Mouse (Mus musculus) embryonic facial prominence, embryonic 14.5 days (tissue): ENCODE measurements around the gene Kat6b. TPM values are rescaled to one million over a fixed set of nuclear protein-coding genes. Genes with fewer than 3 reads are reported as not detected.
A peak's percentile ranks its signal among the peaks of the same experiment; 100 is the strongest.

Source experiments
- ATAC-seq: fragments of 200-750 bp; cut with Nextera tagmentation; 2 replicates; pipeline ENCODE4 v1.8.0; 2017; ENCODE audit warnings: low read depth, moderate number of reproducible peaks, moderate TSS enrichment
- DNase-seq: peaks from one replicate; pipeline ENCODE4 v3.0.0-alpha.2; 2015; ENCODE audit warnings: low spot score
- H3K27ac ChIP-seq: fragments of 300-500 bp; sonication (generic); replicated peaks from 2 replicates; pipeline ENCODE4 v1.5.1; 2014; ENCODE audit warnings: low read depth, mild to moderate bottlenecking, low read length, moderate library complexity
- H3K27me3 ChIP-seq: fragments of 300-500 bp; sonication (generic); replicated peaks from 2 replicates; pipeline ENCODE4 v1.6.1; 2014; ENCODE audit warnings: low read length; ENCODE audit not compliant: control insufficient read depth, insufficient read depth
- H3K36me3 ChIP-seq: fragments of 300-500 bp; sonication (generic); 2 replicates; pipeline ENCODE4 v1.6.1; 2014; ENCODE audit warnings: low read length, mixed read lengths; ENCODE audit not compliant: control insufficient read depth, insufficient read depth
- H3K4me1 ChIP-seq: fragments of 300-500 bp; sonication (generic); 2 replicates; pipeline ENCODE4 v1.6.1; 2014; ENCODE audit warnings: antibody characterized with exemption, low read length; ENCODE audit not compliant: control insufficient read depth, insufficient read depth
- H3K4me2 ChIP-seq: fragments of 300-500 bp; sonication (generic); 2 replicates; pipeline ENCODE4 v1.6.1; 2014; ENCODE audit warnings: low read depth, mild to moderate bottlenecking, low read length, moderate library complexity, mixed read lengths
- H3K4me3 ChIP-seq: fragments of 300-500 bp; sonication (generic); 2 replicates; pipeline ENCODE4 v1.5.1; 2014; ENCODE audit warnings: low read depth, mild to moderate bottlenecking, low read length
- H3K9ac ChIP-seq: fragments of 300-500 bp; sonication (generic); 2 replicates; pipeline ENCODE4 v1.6.1; 2014; ENCODE audit warnings: low read depth, mild to moderate bottlenecking, low read length, moderate library complexity, mixed read lengths
- H3K9me3 ChIP-seq: fragments of 300-500 bp; sonication (generic); 2 replicates; pipeline ENCODE4 v1.6.1; 2016; ENCODE audit warnings: low read length; ENCODE audit not compliant: control insufficient read depth
- whole genome bisulfite sequencing: fragments of 180-500 bp; shearing (Covaris S2); extraction: QIAGEN DNeasy Blood & Tissue Kit; methylation state at CpG from one replicate; pipeline ENCODE4 v1.1.7; 2014; 5-methylcytosine and 5-hydroxymethylcytosine counted together
- polyA plus RNA-seq: library from polyadenylated mRNA; unstranded; fragments of >200 nt; fragmentation: Nextera tagmentation; extraction: Ambion mirVana; gene quantifications from 2 replicates; pipeline ENCODE4 v1.2.1, GENCODE M21; 2014

The Kat6b gene
- polyA plus RNA-seq, 1 experiment from 2014 or later: 18.0 TPM

GRCm38 (mm10) chr14:21522312-21522978 is 41.2 kb downstream of the Kat6b start:
- DNase-seq: peak; percentile 59
- peaks cover 32% of the 10 kb centered on the region for H3K4me1 ChIP-seq

GRCm38 (mm10) chr14:21523234-21523633 is 42.0 kb downstream of the Kat6b start:
- Histone ChIP-seq H3K9me3 (no peaks in the 10 kb centered on the region), H3K4me2 (no peak overlapping the region), H3K4me1 (peaks cover 38% of the 10 kb centered on the region), H3K27me3 (no peaks in the 10 kb centered on the region), H3K9ac (no peak overlapping the region), H3K36me3 (peaks cover 14% of the 10 kb centered on the region), H3K27ac (0 out of 2 replicates have a peak overlapping the region, but pooled peaks have one; percentile 7), H3K4me3 (no peak overlapping the region)
- ATAC-seq (no peak), DNase-seq (no peak)
- 48% methylated on average over 9 of the region's 9 CpGs for WGBS

More at GRCm38 (mm10) chr14:21522312-21522978, 41.2 kb downstream of the Kat6b start:
- Histone ChIP-seq H3K27ac (no peak overlapping the region; the same call in 1 of the 2 replicates), H3K9ac (no peak overlapping the region), H3K9me3 (no peaks in the 10 kb centered on the region), H3K27me3 (no peaks in the 10 kb centered on the region), H3K36me3 (peaks cover 22% of the 10 kb centered on the region), H3K4me3 (no peak overlapping the region), H3K4me2 (no peak overlapping the region)
- 85% methylated on average over 16 of the region's 16 CpGs for WGBS
- no peak for ATAC-seq

DNA sequence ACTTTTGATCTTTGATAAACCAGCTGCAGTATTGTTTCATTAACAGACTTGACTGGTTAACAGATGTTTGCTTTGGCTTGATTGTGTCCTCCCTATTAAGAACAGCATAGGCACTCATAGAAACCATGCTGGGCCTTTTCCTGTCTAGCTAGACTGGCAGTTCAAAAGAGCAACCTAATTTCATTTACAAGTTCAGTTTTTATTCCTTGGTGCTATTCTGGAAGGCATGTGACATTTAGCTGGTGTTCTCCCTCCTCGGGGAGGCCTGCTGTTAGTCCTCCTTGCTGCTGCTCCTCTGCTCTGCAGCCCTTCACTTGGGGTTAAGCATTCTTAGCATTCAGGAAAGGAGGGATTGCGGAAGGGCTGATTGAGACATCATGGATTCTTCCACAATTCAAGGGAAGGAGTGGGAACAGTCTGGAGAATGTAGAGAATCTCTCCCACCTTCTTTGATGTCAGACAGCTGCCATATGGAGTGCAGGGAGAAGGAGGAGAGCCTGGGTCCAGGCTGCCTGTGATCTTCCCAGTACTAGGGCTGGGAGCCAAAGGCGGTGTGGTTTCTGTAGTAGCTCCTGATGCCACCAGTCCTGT is 42.7 kb downstream of the Kat6b start:
- DNase-seq: peak; percentile 55
- H3K4me2 ChIP-seq: no peak overlapping the region
- 33% methylated on average over 3 of the region's 3 CpGs for WGBS
- H3K4me3 ChIP-seq: no peak overlapping the region
- H3K4me1 ChIP-seq: peaks cover 38% of the 10 kb centered on the region
- ATAC-seq: peak; percentile 72; the same call in 1 of the 2 replicates
- no peak overlapping the region; the same call in 1 of the 2 replicates for H3K27ac ChIP-seq
- H3K9me3 ChIP-seq: no peaks in the 10 kb centered on the region
- H3K27me3 ChIP-seq: no peaks in the 10 kb centered on the region
- H3K9ac ChIP-seq: no peak overlapping the region
- 0 out of 2 replicates have a peak, but pooled peaks cover 10% of the 10 kb centered on the region for H3K36me3 ChIP-seq

DNA sequence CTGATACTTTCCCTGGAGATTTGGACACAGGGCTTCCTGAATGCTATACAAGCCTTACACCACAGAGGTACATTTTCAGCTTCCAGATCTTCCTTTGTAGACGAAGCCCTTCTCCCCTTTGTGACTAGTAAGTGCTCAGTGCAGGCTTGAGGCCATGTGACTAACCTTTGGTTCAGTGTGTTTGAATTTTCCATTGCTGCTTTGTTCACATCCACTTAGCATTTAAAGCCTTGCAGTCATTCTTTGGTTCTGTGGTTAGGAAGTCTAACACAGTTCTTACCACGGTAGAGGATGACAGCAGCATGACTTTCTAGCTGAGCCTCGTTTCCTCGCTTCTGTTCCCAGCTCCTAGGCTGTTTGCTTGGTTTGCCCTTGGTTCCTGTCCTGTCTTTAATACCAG is 44.4 kb downstream of the Kat6b start:
- Histone ChIP-seq H3K27me3 (no peaks in the 10 kb centered on the region), H3K9ac (no peak overlapping the region), H3K4me2 (no peak overlapping the region), H3K4me3 (no peak overlapping the region), H3K4me1 (peaks cover 38% of the 10 kb centered on the region), H3K36me3 (0 out of 2 replicates have a peak, but pooled peaks cover under 1% of the 10 kb centered on the region), H3K9me3 (no peaks in the 10 kb centered on the region), H3K27ac (no peak overlapping the region)
- DNase-seq (no peak), ATAC-seq (no peak)
- 65% methylated on average over 4 of the region's 4 CpGs for WGBS

- Histone ChIP-seq H3K36me3 (0 out of 2 replicates have a peak, but pooled peaks cover 10% of the 10 kb centered on the region), H3K4me3 (no peak overlapping the region), H3K4me2 (no peak overlapping the region), H3K9me3 (no peaks in the 10 kb centered on the region), H3K27me3 (no peaks in the 10 kb centered on the region), H3K9ac (no peak overlapping the region), H3K4me1 (peaks cover 5% of the 10 kb centered on the region; the same call in 1 of the 2 replicates), H3K27ac (no peak overlapping the region)
- 66% methylated on average over 4 of the region's 4 CpGs for WGBS
- DNase-seq (no peak), ATAC-seq (no peak)
These were observed 52.3 kb downstream of the Kat6b start for GRCm38 (mm10) chr14:21533566-21533965.

DNA sequence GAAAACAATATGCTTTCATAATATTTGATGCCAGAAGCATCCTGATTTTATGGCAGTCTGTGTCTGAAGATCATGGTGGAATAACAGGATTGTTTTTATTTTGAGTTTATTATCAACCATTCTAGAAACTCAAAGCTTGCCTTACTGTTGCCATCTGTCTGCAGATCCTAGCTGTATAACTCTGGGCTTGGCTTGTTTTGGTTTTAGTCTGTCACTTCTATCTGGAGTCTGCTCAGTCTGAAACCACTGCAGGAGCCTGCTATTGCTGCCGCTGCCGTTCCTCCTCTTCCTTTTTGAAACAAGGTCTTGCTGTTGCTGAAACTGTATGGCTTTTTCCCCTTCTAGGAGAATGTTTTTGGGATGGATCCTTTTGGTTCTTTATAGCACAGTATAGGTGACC is 52.8 kb downstream of the Kat6b start:
- Histone ChIP-seq H3K4me1 (peaks cover 5% of the 10 kb centered on the region; the same call in 1 of the 2 replicates), H3K4me2 (no peak overlapping the region), H3K9ac (no peak overlapping the region)

GRCm38 (mm10) chr14:21534542-21535272 is 53.5 kb downstream of the Kat6b start:
- Histone ChIP-seq H3K27me3 (no peaks in the 10 kb centered on the region), H3K27ac (no peak overlapping the region), H3K4me3 (no peak overlapping the region), H3K4me2 (no peak overlapping the region), H3K4me1 (peaks cover 6% of the 10 kb centered on the region; the same call in 1 of the 2 replicates), H3K9me3 (no peaks in the 10 kb centered on the region), H3K36me3 (0 out of 2 replicates have a peak, but pooled peaks cover 10% of the 10 kb centered on the region), H3K9ac (no peak overlapping the region)
- no peak; the same call in 1 of the 2 replicates for ATAC-seq
- WGBS: 81% methylated on average over 11 of the region's 11 CpGs
- DNase-seq: no peak

More for the DNA sequence above, 52.8 kb downstream of the Kat6b start:
- no peaks in the 10 kb centered on the region for H3K27me3 ChIP-seq
- WGBS: 54% methylated on average over 2 of the region's 2 CpGs
- no peaks in the 10 kb centered on the region for H3K9me3 ChIP-seq
- no peak for ATAC-seq
- no peak overlapping the region for H3K27ac ChIP-seq
- no peak for DNase-seq
- no peak overlapping the region for H3K4me3 ChIP-seq
- H3K36me3 ChIP-seq: 0 out of 2 replicates have a peak, but pooled peaks cover 10% of the 10 kb centered on the region

GRCm38 (mm10) chr14:21536485-21537181 is 55.4 kb downstream of the Kat6b start:
- H3K27ac ChIP-seq: no peak overlapping the region
- no peak overlapping the region for H3K4me3 ChIP-seq
- H3K36me3 ChIP-seq: peaks cover 13% of the 10 kb centered on the region; the same call in 1 of the 2 replicates
- 79% methylated on average over 11 of the region's 11 CpGs for WGBS
- no peaks in the 10 kb centered on the region for H3K27me3 ChIP-seq
- no peak overlapping the region for H3K9ac ChIP-seq
- DNase-seq: no peak
- no peaks in the 10 kb centered on the region for H3K9me3 ChIP-seq
- peaks cover 8% of the 10 kb centered on the region; the same call in 1 of the 2 replicates for H3K4me1 ChIP-seq
- no peak for ATAC-seq
- no peak overlapping the region for H3K4me2 ChIP-seq
